Mouse (Mus musculus) right cerebral cortex, postnatal 25 days (tissue): Measurements from ENCODE around the gene Gm3573.
"Not testable (repeated sequence)": the region's sequence is repeated elsewhere in the genome, so short reads cannot be mapped to it uniquely, and the experiment has no call there.

Experiments used
- DNase-seq: peaks from one replicate; pipeline ENCODE4 v3.0.0; 2022

The Gm3573 gene

GRCm38 (mm10) chr14:42190691-42191090 is at the start of gene Gm3573:
Gene Gm3573, minus strand, starts transcription at chr14:42190791.
- not testable (repeated sequence) for DNase-seq

- not testable (repeated sequence) for DNase-seq
These were observed 26.4 kb upstream of the Gm3573 start for GRCm38 (mm10) chr14:42216766-42217537.

- not testable (repeated sequence) for DNase-seq
These were observed 6.7 kb downstream of the Gm3573 start for GRCm38 (mm10) chr14:42183936-42184335.

GRCm38 (mm10) chr14:42162522-42162921 is 28.1 kb downstream of the Gm3573 start, which contains the start of gene Gm17027:
Gene Gm17027, minus strand, starts transcription at chr14:42162622.
- not testable (repeated sequence) for DNase-seq
